Mouse (Mus musculus) cortical plate, adult 2 months (tissue): ENCODE measurements around the gene Cptp.

Source experiments
- CTCF ChIP-seq: fragments of 200-500 bp; IDR thresholded peaks from 2 replicates; pipeline ENCODE4 v1.5.1; 2011; ENCODE audit warnings: mild to moderate bottlenecking, control low read depth, low read length; ENCODE audit not compliant: insufficient read depth; ENCODE audit errors: extremely low read depth
- POLR2A ChIP-seq: fragments of 200-500 bp; IDR thresholded peaks from 2 replicates; pipeline ENCODE4 v1.6.1; 2011; ENCODE audit warnings: mild to moderate bottlenecking, low read length, control low read depth; ENCODE audit not compliant: insufficient read depth; ENCODE audit errors: extremely low read depth

GRCm38 (mm10) chr4:155843231-155843630 is 26.0 kb downstream of the Cptp start:
- TF ChIP-seq CTCF (no peak), POLR2A (no peak)
